Mouse (Mus musculus) hindbrain, embryonic 11.5 days (tissue): Measurements from ENCODE around the gene Slit3. TPM values are rescaled to one million over a fixed set of nuclear protein-coding genes. Genes with fewer than 3 reads are reported as not detected.

Source experiments
- ATAC-seq: fragments of 200-750 bp; cut with Nextera tagmentation; 2 replicates; pipeline ENCODE4 v1.8.0; 2017; ENCODE audit warnings: mild to moderate bottlenecking, moderate TSS enrichment, moderate library complexity; ENCODE audit not compliant: low FRiP score
- DNase-seq: peaks from one replicate; pipeline ENCODE4 v3.0.0-alpha.2; 2015; ENCODE audit warnings: low spot score
- H3K27ac ChIP-seq: fragments of 300-500 bp; sonication (generic); 2 replicates; pipeline ENCODE4 v1.5.1; 2014; ENCODE audit warnings: mild to moderate bottlenecking, low read depth, low read length
- H3K27me3 ChIP-seq: fragments of 300-500 bp; sonication (generic); 2 replicates; pipeline ENCODE4 v1.6.1; 2014; ENCODE audit warnings: mild to moderate bottlenecking, low read length, moderate library complexity, mixed read lengths; ENCODE audit not compliant: control insufficient read depth, insufficient read depth
- H3K36me3 ChIP-seq: fragments of 300-500 bp; sonication (generic); 2 replicates; pipeline ENCODE4 v1.6.1; 2014; ENCODE audit warnings: mild to moderate bottlenecking, low read length, moderate library complexity, mixed read lengths; ENCODE audit not compliant: control insufficient read depth, insufficient read depth
- H3K4me1 ChIP-seq: fragments of 300-500 bp; sonication (generic); replicated peaks from 2 replicates; pipeline ENCODE4 v1.6.1; 2014; ENCODE audit warnings: low read length, mixed read lengths; ENCODE audit not compliant: control insufficient read depth, insufficient read depth
- H3K4me2 ChIP-seq: fragments of 300-500 bp; sonication (generic); replicated peaks from 2 replicates; pipeline ENCODE4 v1.6.1; 2014; ENCODE audit warnings: mild to moderate bottlenecking, low read depth, low read length
- H3K4me3 ChIP-seq: fragments of 300-500 bp; sonication (generic); 2 replicates; pipeline ENCODE4 v1.5.1; 2014; ENCODE audit warnings: low read depth, low read length
- H3K9ac ChIP-seq: fragments of 300-500 bp; sonication (generic); 2 replicates; pipeline ENCODE4 v1.6.1; 2014; ENCODE audit warnings: low read depth, low read length
- H3K9me3 ChIP-seq: fragments of 300-500 bp; sonication (generic); 2 replicates; pipeline ENCODE4 v1.6.1; 2016; ENCODE audit warnings: low read length; ENCODE audit not compliant: control insufficient read depth
- WGBS: fragments of 180-500 bp; shearing (Covaris S2); extraction: QIAGEN DNeasy Blood & Tissue Kit; methylation state at CpG from one replicate; pipeline ENCODE4 v1.1.7; 2014; 5-methylcytosine and 5-hydroxymethylcytosine counted together
- polyA plus RNA-seq: library from polyadenylated mRNA; unstranded; fragments of >200 nt; fragmentation: Nextera tagmentation; extraction: Ambion mirVana; gene quantifications from 2 replicates; pipeline ENCODE4 v1.2.1, GENCODE M21; 2014

Gene Slit3
- polyA plus RNA-seq, 1 experiment from 2014 or later = 39.3 TPM

- Histone ChIP-seq H3K4me3 (no peak overlapping the region), H3K4me1 (peaks cover 5% of the 10 kb centered on the region), H3K4me2 (no peak overlapping the region), H3K9me3 (no peaks in the 10 kb centered on the region), H3K9ac (no peak overlapping the region), H3K36me3 (no peaks in the 10 kb centered on the region), H3K27me3 (no peaks in the 10 kb centered on the region), H3K27ac (peak overlapping the region; percentile 82)
- WGBS = 5% methylated on average over 6 of the region's 6 CpGs
- DNase-seq = no peak
- peak; percentile 74 for ATAC-seq
Measured at GRCm38 (mm10) chr11:35513343-35513742, 392.3 kb downstream of the Slit3 start.

GRCm38 (mm10) chr11:35522802-35523452, 401.9 kb downstream of the Slit3 start:
- H3K27ac ChIP-seq = peak overlapping the region; percentile 67; the same call in 1 of the 2 replicates
- no peak for DNase-seq
- WGBS = 26% methylated on average over 10 of the region's 10 CpGs

GRCm38 (mm10) chr11:35523773-35524172, 402.7 kb downstream of the Slit3 start:
- DNase-seq = peak; percentile 61
- no peak overlapping the region for H3K4me2 ChIP-seq
- no peak overlapping the region for H3K4me3 ChIP-seq
- peak overlapping the region; percentile 78 for H3K27ac ChIP-seq
- 12% methylated on average over 4 of the region's 4 CpGs for WGBS
- no peak overlapping the region for H3K9ac ChIP-seq
- H3K4me1 ChIP-seq = peaks cover 12% of the 10 kb centered on the region
- no peaks in the 10 kb centered on the region for H3K9me3 ChIP-seq
- no peaks in the 10 kb centered on the region for H3K36me3 ChIP-seq
- peak; percentile 70 for ATAC-seq
- H3K27me3 ChIP-seq = no peaks in the 10 kb centered on the region

More at GRCm38 (mm10) chr11:35522802-35523452, 401.9 kb downstream of the Slit3 start:
- H3K27me3 ChIP-seq = no peaks in the 10 kb centered on the region
- H3K4me2 ChIP-seq = no peak overlapping the region
- no peaks in the 10 kb centered on the region for H3K36me3 ChIP-seq
- no peak for ATAC-seq
- H3K9me3 ChIP-seq = no peaks in the 10 kb centered on the region
- no peak overlapping the region for H3K4me3 ChIP-seq
- peaks cover 12% of the 10 kb centered on the region for H3K4me1 ChIP-seq
- H3K9ac ChIP-seq = no peak overlapping the region

- H3K9me3 ChIP-seq = no peaks in the 10 kb centered on the region
- ATAC-seq (no peak), DNase-seq (no peak)
- peak overlapping the region; percentile 18; the same call in 1 of the 2 replicates for H3K27ac ChIP-seq
- 60% methylated on average over 9 of the region's 9 CpGs for WGBS
- H3K36me3 ChIP-seq = no peaks in the 10 kb centered on the region
- no peak overlapping the region for H3K9ac ChIP-seq
- no peaks in the 10 kb centered on the region for H3K27me3 ChIP-seq
- no peak overlapping the region for H3K4me3 ChIP-seq
- H3K4me2 ChIP-seq = no peak overlapping the region
- peaks cover 12% of the 10 kb centered on the region for H3K4me1 ChIP-seq
Measured at GRCm38 (mm10) chr11:35526219-35526762, 405.3 kb downstream of the Slit3 start.

- 45% methylated on average over 7 of the region's 7 CpGs for WGBS
- DNase-seq = no peak
- Histone ChIP-seq H3K27ac (peak overlapping the region; percentile 18), H3K4me3 (no peak overlapping the region), H3K4me2 (no peak overlapping the region), H3K9ac (no peak overlapping the region), H3K27me3 (no peaks in the 10 kb centered on the region), H3K4me1 (peaks cover 9% of the 10 kb centered on the region), H3K36me3 (no peaks in the 10 kb centered on the region), H3K9me3 (no peaks in the 10 kb centered on the region)
- peak; percentile 50 for ATAC-seq
Measured at GRCm38 (mm10) chr11:35527816-35528462, 406.9 kb downstream of the Slit3 start.

GRCm38 (mm10) chr11:35535027-35535426, 414.0 kb downstream of the Slit3 start:
- 87% methylated on average over 6 of the region's 6 CpGs for WGBS
- Histone ChIP-seq H3K4me1 (peaks cover 9% of the 10 kb centered on the region), H3K36me3 (no peaks in the 10 kb centered on the region), H3K27ac (no peak overlapping the region), H3K4me3 (no peak overlapping the region), H3K27me3 (no peaks in the 10 kb centered on the region), H3K9me3 (no peaks in the 10 kb centered on the region), H3K4me2 (no peak overlapping the region), H3K9ac (no peak overlapping the region)
- DNase-seq = no peak
- ATAC-seq = no peak

GRCm38 (mm10) chr11:35537128-35538088, 416.4 kb downstream of the Slit3 start:
- no peak overlapping the region for H3K4me3 ChIP-seq
- peaks cover 12% of the 10 kb centered on the region for H3K4me1 ChIP-seq
- no peaks in the 10 kb centered on the region for H3K36me3 ChIP-seq
- no peaks in the 10 kb centered on the region for H3K9me3 ChIP-seq
- ATAC-seq (peak; percentile 80), DNase-seq (peak; percentile 71)
- H3K27ac ChIP-seq = peak overlapping the region; percentile 44
- 27% methylated on average over 18 of the region's 18 CpGs for WGBS
- no peak overlapping the region for H3K9ac ChIP-seq
- H3K4me2 ChIP-seq = 0 out of 2 replicates have a peak overlapping the region, but pooled peaks have one; percentile 18
- no peaks in the 10 kb centered on the region for H3K27me3 ChIP-seq

GRCm38 (mm10) chr11:35542731-35543130, 421.7 kb downstream of the Slit3 start:
- H3K27me3 ChIP-seq = no peaks in the 10 kb centered on the region
- H3K36me3 ChIP-seq = no peaks in the 10 kb centered on the region
- DNase-seq (no peak), ATAC-seq (no peak)
- no peaks in the 10 kb centered on the region for H3K9me3 ChIP-seq
- H3K4me1 ChIP-seq = peaks cover 10% of the 10 kb centered on the region
- H3K4me2 ChIP-seq = no peak overlapping the region
- no peak overlapping the region for H3K9ac ChIP-seq
- 91% methylated on average over 10 of the region's 10 CpGs for WGBS
- no peak overlapping the region for H3K4me3 ChIP-seq
- no peak overlapping the region for H3K27ac ChIP-seq
